Mouse (Mus musculus) erythroblast, embryonic 14.5 days (primary cell): ENCODE data around the gene Magoh.

Experiments used
- GATA1 ChIP-seq: IDR thresholded peaks from 2 replicates; pipeline ENCODE4 v1.6.1; 2012; ENCODE audit warnings: low read length, inconsistent platforms, mixed read lengths
- TAL1 ChIP-seq: IDR thresholded peaks from 3 replicates; pipeline ENCODE4 v1.6.1; 2012; ENCODE audit warnings: low read length, inconsistent platforms, mixed read lengths

- TF ChIP-seq GATA1 = no peak
- TF ChIP-seq TAL1 = no peak
Observed at GRCm38 (mm10) chr4:107850091-107850490, 29.5 kb upstream of the Magoh start.
